Mouse (Mus musculus) lung, embryonic 14.5 days (tissue): ENCODE measurements around the gene Pparg. TPM values are rescaled to one million over a fixed set of nuclear protein-coding genes. Genes with fewer than 3 reads are reported as not detected.

ENCODE experiments used
- ATAC-seq: fragments of 200-750 bp; cut with Nextera tagmentation; 2 replicates; pipeline ENCODE4 v1.8.0; 2017; ENCODE audit warnings: mild to moderate bottlenecking, moderate TSS enrichment, moderate library complexity; ENCODE audit not compliant: insufficient read depth
- DNase-seq: peaks from one replicate; pipeline ENCODE4 v3.0.0-alpha.2; 2015
- H3K27ac ChIP-seq: fragments of 300-500 bp; sonication (generic); 2 replicates; pipeline ENCODE4 v1.5.1; 2014; ENCODE audit warnings: low read depth, mild to moderate bottlenecking, moderate library complexity
- H3K27me3 ChIP-seq: fragments of 300-500 bp; sonication (generic); 2 replicates; pipeline ENCODE4 v1.6.1; 2014; ENCODE audit warnings: low read length, control low read depth; ENCODE audit not compliant: insufficient read depth
- H3K36me3 ChIP-seq: fragments of 300-500 bp; sonication (generic); 2 replicates; pipeline ENCODE4 v1.6.1; 2014; ENCODE audit warnings: control low read depth; ENCODE audit not compliant: insufficient read depth
- H3K4me1 ChIP-seq: fragments of 300-500 bp; sonication (generic); 2 replicates; pipeline ENCODE4 v1.6.1; 2014; ENCODE audit warnings: antibody characterized with exemption, control low read depth; ENCODE audit not compliant: insufficient read depth
- H3K4me2 ChIP-seq: fragments of 300-500 bp; sonication (generic); 2 replicates; pipeline ENCODE4 v1.6.1; 2014; ENCODE audit warnings: mild to moderate bottlenecking
- H3K4me3 ChIP-seq: fragments of 300-500 bp; sonication (generic); 2 replicates; pipeline ENCODE4 v1.5.1; 2014; ENCODE audit warnings: low read depth, low read length
- H3K9ac ChIP-seq: fragments of 300-500 bp; sonication (generic); 2 replicates; pipeline ENCODE4 v1.6.1; 2014
- H3K9me3 ChIP-seq: fragments of 300-500 bp; sonication (generic); 2 replicates; pipeline ENCODE4 v1.6.1; 2016; ENCODE audit warnings: low read depth, low read length, control low read depth
- CTCF ChIP-seq: IDR thresholded peaks from 2 replicates; pipeline ENCODE4 v1.5.1; 2016; ENCODE audit warnings: antibody characterized with exemption, low read depth
- WGBS: fragments of 180-500 bp; shearing (Covaris S2); extraction: QIAGEN DNeasy Blood & Tissue Kit; methylation state at CpG from one replicate; pipeline ENCODE4 v1.1.7; 2014; 5-methylcytosine and 5-hydroxymethylcytosine counted together
- polyA plus RNA-seq: library from polyadenylated mRNA; unstranded; fragments of >200 nt; fragmentation: Nextera tagmentation; extraction: Ambion mirVana; gene quantifications from 2 replicates; pipeline ENCODE4 v1.2.1, GENCODE M21; 2014

The Pparg gene
- 2.2 and 2.5 TPM in 2 replicates for polyA plus RNA-seq

DNA sequence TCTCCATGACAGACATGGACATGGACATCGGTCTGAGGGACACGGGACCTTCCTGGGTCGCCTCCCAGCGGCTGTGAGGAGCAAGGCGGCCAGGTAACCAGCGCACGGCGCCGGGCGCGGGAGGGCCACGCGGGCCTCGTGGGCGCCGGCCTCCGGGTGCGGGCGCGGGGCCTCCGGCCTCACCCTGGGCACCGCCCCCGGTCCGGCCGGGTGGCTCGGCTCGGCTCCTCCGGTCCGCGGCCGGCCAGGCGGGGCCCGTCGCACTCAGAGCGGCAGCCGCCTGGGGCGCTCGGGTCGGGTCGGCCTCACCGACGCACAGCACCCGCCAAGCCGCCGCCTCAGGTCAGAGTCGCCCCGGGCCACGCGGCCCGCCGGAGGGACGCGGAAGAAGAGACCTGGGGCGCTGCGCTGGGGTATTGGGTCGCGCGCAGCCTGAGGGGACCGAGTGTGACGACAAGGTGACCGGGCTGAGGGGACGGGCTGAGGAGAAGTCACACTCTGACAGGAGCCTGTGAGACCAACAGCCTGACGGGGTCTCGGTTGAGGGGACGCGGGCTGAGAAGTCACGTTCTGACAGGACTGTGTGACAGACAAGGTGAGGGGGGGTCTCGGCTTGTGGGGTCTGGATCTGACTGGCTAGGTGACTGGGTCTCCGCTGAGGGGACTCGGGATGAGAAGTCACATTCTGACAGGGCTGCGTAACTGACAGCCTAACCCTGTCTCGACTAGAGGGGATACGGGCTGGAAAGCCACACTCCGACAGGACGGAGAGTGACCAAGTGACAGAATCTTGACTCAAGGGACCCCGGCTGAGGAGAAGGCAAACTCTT is at the start of gene Pparg:
TSS of gene Pparg (plus strand) at position 176 of the 830 bp plus-strand sequence.
- no peaks in the 10 kb centered on the region for H3K4me1 ChIP-seq
- no peak within 1 kb of the TSS for H3K27ac ChIP-seq
- peaks cover 25% of the 10 kb centered on the region for H3K27me3 ChIP-seq
- H3K9me3 ChIP-seq, result 0 out of 2 replicates have a peak, but pooled peaks cover 4% of the 10 kb centered on the region
- TF ChIP-seq CTCF, result peak; percentile 36; the same call in 1 of the 2 replicates
- no peaks in the 10 kb centered on the region for H3K36me3 ChIP-seq
- whole genome bisulfite sequencing, result under 1% methylated on average over 74 of the region's 76 CpGs
- peak within 1 kb of the TSS; percentile 60 for H3K9ac ChIP-seq
- peak; percentile 52 for DNase-seq
- H3K4me3 ChIP-seq, result peak within 1 kb of the TSS; percentile 56
- ATAC-seq, result peak; percentile 78
- peak within 1 kb of the TSS; percentile 99 for H3K4me2 ChIP-seq

- Histone ChIP-seq H3K27me3 (no peaks in the 10 kb centered on the region), H3K4me2 (peak overlapping the region; percentile 38), H3K4me3 (peak overlapping the region; percentile 13; the same call in 1 of the 2 replicates), H3K9me3 (no peaks in the 10 kb centered on the region), H3K9ac (no peak overlapping the region), H3K4me1 (peaks cover 4% of the 10 kb centered on the region; the same call in 1 of the 2 replicates), H3K27ac (no peak overlapping the region), H3K36me3 (no peaks in the 10 kb centered on the region)
- ATAC-seq (no peak), DNase-seq (peak; percentile 54)
- no peak for TF ChIP-seq CTCF
- WGBS, result 49% methylated on average over 12 of the region's 12 CpGs
Observed at GRCm38 (mm10) chr6:115312780-115313179, 48.0 kb upstream of the Pparg start.

DNA sequence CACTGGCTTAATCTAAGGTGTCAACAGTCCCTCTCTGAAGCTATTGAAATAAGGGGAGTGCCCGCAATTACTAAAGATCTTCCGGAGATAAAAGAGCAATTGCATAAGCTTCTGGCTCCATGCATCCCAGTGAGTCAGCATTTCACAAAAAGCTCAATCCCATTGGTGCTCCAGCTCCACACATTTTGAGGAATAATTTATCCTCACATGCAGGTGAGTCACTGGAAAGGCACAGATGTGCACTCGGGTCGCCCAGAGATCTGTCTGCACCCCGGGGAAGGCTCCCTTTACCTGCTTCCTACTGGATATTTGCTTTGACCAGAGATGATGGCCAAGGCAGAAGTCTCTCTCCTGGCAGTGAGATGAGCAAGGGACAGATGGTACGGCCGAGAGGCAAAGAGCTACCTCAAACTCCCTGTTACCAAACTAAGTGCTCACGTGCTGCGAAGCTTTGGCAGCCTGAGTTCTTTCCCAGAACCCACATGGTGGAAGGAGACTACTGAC is 47.5 kb upstream of the Pparg start:
- no peak for DNase-seq
- Histone ChIP-seq H3K9me3 (no peaks in the 10 kb centered on the region), H3K9ac (no peak overlapping the region), H3K4me1 (peaks cover 4% of the 10 kb centered on the region; the same call in 1 of the 2 replicates), H3K36me3 (no peaks in the 10 kb centered on the region), H3K4me3 (no peak overlapping the region), H3K4me2 (no peak overlapping the region), H3K27ac (no peak overlapping the region), H3K27me3 (no peaks in the 10 kb centered on the region)
- no peak for ATAC-seq
- no peak for TF ChIP-seq CTCF
- WGBS, result 47% methylated on average over 9 of the region's 9 CpGs

GRCm38 (mm10) chr6:115313910-115314309 is 46.8 kb upstream of the Pparg start:
- no peaks in the 10 kb centered on the region for H3K36me3 ChIP-seq
- no peak overlapping the region for H3K27ac ChIP-seq
- H3K4me3 ChIP-seq, result no peak overlapping the region
- H3K4me1 ChIP-seq, result peaks cover 4% of the 10 kb centered on the region; the same call in 1 of the 2 replicates
- no peaks in the 10 kb centered on the region for H3K27me3 ChIP-seq
- H3K9ac ChIP-seq, result no peak overlapping the region
- WGBS, result 41% methylated on average over 7 of the region's 7 CpGs
- no peak overlapping the region for H3K4me2 ChIP-seq
- H3K9me3 ChIP-seq, result no peaks in the 10 kb centered on the region
- no peak for DNase-seq
- no peak for TF ChIP-seq CTCF
- ATAC-seq, result no peak

- H3K4me1 ChIP-seq, result peaks cover 4% of the 10 kb centered on the region; the same call in 1 of the 2 replicates
- no peak overlapping the region for H3K4me2 ChIP-seq
- H3K27me3 ChIP-seq, result no peaks in the 10 kb centered on the region
- H3K4me3 ChIP-seq, result no peak overlapping the region
- no peak for DNase-seq
- no peaks in the 10 kb centered on the region for H3K36me3 ChIP-seq
- no peak for ATAC-seq
- H3K9ac ChIP-seq, result no peak overlapping the region
- no peak overlapping the region for H3K27ac ChIP-seq
- TF ChIP-seq CTCF, result no peak
- no peaks in the 10 kb centered on the region for H3K9me3 ChIP-seq
- 73% methylated on average over 4 of the region's 4 CpGs for WGBS
Observed at GRCm38 (mm10) chr6:115315770-115316169, 45.0 kb upstream of the Pparg start.

DNA sequence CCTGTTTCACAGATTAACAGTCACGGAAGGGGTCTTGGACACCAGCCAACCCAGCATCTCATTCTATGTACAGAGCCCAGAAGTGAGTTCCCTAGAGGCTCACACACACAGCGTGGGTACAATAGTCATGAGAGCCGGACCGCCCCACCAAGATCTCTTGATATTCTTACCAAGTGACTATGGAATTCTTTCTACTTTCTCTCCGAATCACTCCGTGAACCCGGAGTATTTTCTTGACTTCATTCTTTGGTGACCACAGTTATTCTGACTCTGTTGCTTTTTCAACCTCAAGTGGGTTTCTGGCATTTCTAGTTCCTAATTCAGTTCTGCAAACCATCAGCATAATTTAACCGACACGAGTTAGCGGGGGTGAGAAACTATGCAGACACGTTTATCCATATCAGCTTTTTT is 43.9 kb upstream of the Pparg start:
- no peaks in the 10 kb centered on the region for H3K36me3 ChIP-seq
- H3K4me2 ChIP-seq, result no peak overlapping the region
- H3K9me3 ChIP-seq, result no peaks in the 10 kb centered on the region
- no peaks in the 10 kb centered on the region for H3K27me3 ChIP-seq
- H3K27ac ChIP-seq, result no peak overlapping the region
- TF ChIP-seq CTCF, result no peak
- 54% methylated on average over 11 of the region's 11 CpGs for WGBS
- no peak for ATAC-seq
- DNase-seq, result peak; percentile 51
- peaks cover 4% of the 10 kb centered on the region; the same call in 1 of the 2 replicates for H3K4me1 ChIP-seq
- H3K9ac ChIP-seq, result no peak overlapping the region
- H3K4me3 ChIP-seq, result no peak overlapping the region

DNA sequence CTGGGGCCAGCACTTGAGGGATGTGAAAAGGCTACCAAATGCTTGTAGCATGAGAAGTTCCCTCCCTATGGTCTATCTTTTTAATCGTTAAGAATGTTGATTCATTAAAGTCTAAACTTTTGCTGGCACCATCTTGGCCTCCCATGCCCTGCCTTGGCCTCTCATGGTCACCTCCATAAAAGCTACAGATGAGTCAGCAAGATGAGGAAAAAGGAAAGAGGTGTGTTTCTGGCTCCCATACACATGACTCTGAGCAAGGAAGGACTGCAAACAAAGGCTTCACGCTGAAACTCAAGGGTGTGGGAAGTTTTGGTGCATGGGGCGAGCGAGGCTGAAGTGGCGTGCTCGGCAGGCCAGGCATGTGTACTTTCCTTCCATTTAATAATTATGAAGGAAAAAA is 41.9 kb upstream of the Pparg start:
- Histone ChIP-seq H3K9me3 (no peaks in the 10 kb centered on the region), H3K4me3 (no peak overlapping the region), H3K27ac (no peak overlapping the region), H3K27me3 (no peaks in the 10 kb centered on the region), H3K36me3 (no peaks in the 10 kb centered on the region), H3K4me2 (no peak overlapping the region), H3K9ac (no peak overlapping the region), H3K4me1 (peaks cover 4% of the 10 kb centered on the region; the same call in 1 of the 2 replicates)
- DNase-seq (no peak), ATAC-seq (no peak)
- TF ChIP-seq CTCF, result no peak
- WGBS, result 73% methylated on average over 6 of the region's 6 CpGs
